Mouse (Mus musculus) heart, adult 2 months (tissue): ENCODE results near the gene S1pr2.

Experiments used
- CTCF ChIP-seq: fragments of 200-600 bp; IDR thresholded peaks from 2 replicates; pipeline ENCODE4 v1.8.1; 2022; ENCODE audit warnings: antibody characterized with exemption, mild to moderate bottlenecking, moderate library complexity
- EP300 ChIP-seq: fragments of 200-500 bp; IDR thresholded peaks from 2 replicates; pipeline ENCODE4 v1.6.1; 2011; ENCODE audit warnings: low read depth, low read length, control low read depth; ENCODE audit not compliant: insufficient read depth

DNA sequence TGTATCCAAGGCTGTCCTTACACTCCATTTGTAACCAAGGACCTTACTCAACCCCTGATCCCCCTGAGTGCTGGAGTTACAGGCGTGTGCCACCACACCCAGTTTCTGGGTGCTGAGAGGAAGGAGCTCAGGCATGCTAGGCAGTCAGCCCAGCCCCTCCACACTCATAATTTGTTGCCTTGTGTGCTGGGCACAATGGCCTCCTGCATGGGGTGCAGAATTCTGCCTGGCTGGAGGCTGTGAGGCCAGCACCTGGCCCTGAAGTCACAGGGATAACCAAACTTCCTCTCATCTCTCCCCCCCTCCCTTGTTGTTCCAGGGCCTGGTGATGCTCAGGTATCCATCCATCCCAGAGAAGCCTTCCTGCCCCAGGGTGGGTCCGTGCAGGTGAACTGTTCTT, 42.0 kb upstream of the S1pr2 start:
- TF ChIP-seq CTCF: no peak
- no peak for TF ChIP-seq EP300
